Mouse (Mus musculus): Measurements from ENCODE around the gene Grap.
A peak's percentile ranks its signal among the peaks of the same experiment; 100 is the strongest.

Gene Grap

GRCm38 (mm10) chr11:61679091-61679866 lies 26.2 kb downstream of the Grap start:
- no peak for DNase-seq (ENCODE audit: low read depth, low spot score)

GRCm38 (mm10) chr11:61683907-61684731 lies 31.1 kb downstream of the Grap start, which contains the start of gene Fam83g:
Gene Fam83g, plus strand, starts transcription at chr11:61684091.
- peak; percentile 79 for DNase-seq (ENCODE audit: low read depth, low spot score)

- DNase-seq (ENCODE audit: low read depth, low spot score): no peak
Observed at GRCm38 (mm10) chr11:61685119-61685725, 32.2 kb downstream of the Grap start.

- peak; percentile 36 for DNase-seq (ENCODE audit: low read depth, low spot score)
Observed at GRCm38 (mm10) chr11:61686141-61686540, 33.1 kb downstream of the Grap start.

- no peak for DNase-seq (ENCODE audit: low read depth, low spot score)
Observed at GRCm38 (mm10) chr11:61686906-61687453, 33.9 kb downstream of the Grap start.

GRCm38 (mm10) chr11:61687595-61687994 lies 34.5 kb downstream of the Grap start:
- DNase-seq (ENCODE audit: low read depth, low spot score): no peak

GRCm38 (mm10) chr11:61692996-61693395 lies 39.9 kb downstream of the Grap start:
- no peak for DNase-seq (ENCODE audit: low read depth, low spot score)

GRCm38 (mm10) chr11:61698852-61699251 lies 45.8 kb downstream of the Grap start:
- no peak for DNase-seq (ENCODE audit: low read depth, low spot score)

GRCm38 (mm10) chr11:61699460-61699859 lies 46.4 kb downstream of the Grap start:
- no peak for DNase-seq (ENCODE audit: low read depth, low spot score)

GRCm38 (mm10) chr11:61699933-61700332 lies 46.9 kb downstream of the Grap start:
- DNase-seq (ENCODE audit: low read depth, low spot score): no peak

- DNase-seq (ENCODE audit: low read depth, low spot score): no peak
Observed at GRCm38 (mm10) chr11:61701696-61702095, 48.6 kb downstream of the Grap start.

GRCm38 (mm10) chr11:61702494-61702893 lies 49.4 kb downstream of the Grap start:
- no peak for DNase-seq (ENCODE audit: low read depth, low spot score)

GRCm38 (mm10) chr11:61705581-61705980 lies 52.5 kb downstream of the Grap start:
- no peak for DNase-seq (ENCODE audit: low read depth, low spot score)

- no peak for DNase-seq (ENCODE audit: low read depth, low spot score)
Observed at GRCm38 (mm10) chr11:61706232-61706631, 53.2 kb downstream of the Grap start.

GRCm38 (mm10) chr11:61708928-61709327 lies 55.9 kb downstream of the Grap start:
- DNase-seq (ENCODE audit: low read depth, low spot score): no peak

GRCm38 (mm10) chr11:61713157-61713855 lies 60.2 kb downstream of the Grap start:
- DNase-seq (ENCODE audit: low read depth, low spot score): no peak

- peak; percentile 60 for DNase-seq (ENCODE audit: low read depth, low spot score)
Observed at GRCm38 (mm10) chr11:61714346-61715117, 61.5 kb downstream of the Grap start.

- no peak for DNase-seq (ENCODE audit: low read depth, low spot score)
Observed at GRCm38 (mm10) chr11:61715130-61715529, 62.1 kb downstream of the Grap start.

- DNase-seq (ENCODE audit: low read depth, low spot score): no peak
Observed at GRCm38 (mm10) chr11:61717990-61718389, 64.9 kb downstream of the Grap start.

GRCm38 (mm10) chr11:61719387-61719786 lies 66.3 kb downstream of the Grap start:
- no peak for DNase-seq (ENCODE audit: low read depth, low spot score)

- no peak for DNase-seq (ENCODE audit: low read depth, low spot score)
Observed at GRCm38 (mm10) chr11:61719826-61720225, 66.8 kb downstream of the Grap start.

All from c-Kit-negative CD71-positive TER-119-positive erythroid progenitor cells, embryonic 14.5 days (primary cell).